Mouse (Mus musculus) retina, embryonic 14.5 days (tissue): Measurements from ENCODE around the gene Dazap1.

Experiments
- DNase-seq: peaks from one replicate; pipeline ENCODE4 v3.0.0-alpha.2; 2015; ENCODE audit warnings: low spot score

Gene Dazap1

DNA sequence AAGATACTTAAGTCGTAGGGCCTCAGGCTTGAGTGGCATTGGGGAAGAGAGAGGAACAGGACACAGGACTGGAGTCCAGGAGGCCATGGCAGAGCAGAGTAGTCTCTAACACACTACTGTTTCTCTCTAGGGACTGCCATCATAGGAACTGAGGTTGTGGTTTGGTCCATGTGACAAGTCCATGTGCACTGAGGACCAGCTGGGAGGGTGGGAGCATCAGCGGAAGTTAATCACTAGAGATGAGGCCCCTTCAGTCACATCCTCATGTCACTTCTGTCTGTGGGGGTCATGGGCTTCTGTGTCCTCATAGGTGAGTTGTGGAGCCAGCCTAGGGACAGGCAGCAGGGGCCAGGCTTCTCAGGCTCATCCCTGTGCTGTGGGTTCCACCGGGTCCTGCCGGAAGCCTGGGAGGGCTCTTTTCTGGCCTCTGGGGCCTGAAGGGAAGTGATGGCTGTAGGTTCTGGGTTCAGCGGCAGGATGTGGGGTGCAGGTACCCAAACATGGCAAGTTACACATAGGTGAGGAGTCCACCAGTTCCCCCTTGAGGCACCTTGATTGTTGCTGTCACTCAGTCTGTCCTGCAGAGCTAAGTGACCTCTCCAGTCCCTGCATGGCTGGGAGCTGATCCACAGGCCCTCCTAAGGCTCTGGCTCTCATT is 10.0 kb downstream of the Dazap1 start:
- DNase-seq = no peak

DNA sequence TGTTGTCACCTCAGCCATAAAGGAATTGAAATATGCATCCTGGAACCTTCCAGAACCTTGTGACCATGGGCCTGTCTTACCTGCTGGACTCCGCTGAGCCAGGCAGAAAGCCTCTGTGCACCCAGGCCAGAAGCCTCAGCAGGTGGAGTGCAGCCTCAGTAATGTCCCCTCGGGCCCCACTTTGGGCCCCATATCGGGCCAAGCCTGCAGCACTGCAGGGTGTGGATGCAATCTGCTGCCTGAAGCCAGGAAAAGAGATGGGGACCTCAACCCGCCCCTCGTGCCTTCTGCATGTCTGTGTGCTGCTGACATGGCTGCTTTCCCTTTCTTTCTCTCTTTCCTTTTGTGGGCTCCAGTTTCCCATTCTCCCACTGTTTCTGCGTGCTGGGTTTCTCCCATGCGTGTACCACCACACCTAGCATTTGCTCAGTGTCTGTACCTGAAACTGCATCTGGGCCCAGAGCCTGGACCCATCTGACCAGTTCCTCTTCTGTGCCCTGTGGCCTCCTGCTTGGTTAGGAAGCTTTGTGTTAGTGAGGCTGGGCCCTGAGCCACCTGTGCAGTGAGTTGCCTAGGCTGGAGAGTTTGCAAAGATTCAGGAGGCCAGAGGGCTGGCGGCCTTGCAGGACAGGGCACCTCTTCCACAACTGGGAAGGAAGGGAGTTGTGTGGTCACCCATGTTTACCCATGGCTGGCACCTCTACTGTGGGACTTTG is 10.7 kb downstream of the Dazap1 start:
- no peak for DNase-seq

DNA sequence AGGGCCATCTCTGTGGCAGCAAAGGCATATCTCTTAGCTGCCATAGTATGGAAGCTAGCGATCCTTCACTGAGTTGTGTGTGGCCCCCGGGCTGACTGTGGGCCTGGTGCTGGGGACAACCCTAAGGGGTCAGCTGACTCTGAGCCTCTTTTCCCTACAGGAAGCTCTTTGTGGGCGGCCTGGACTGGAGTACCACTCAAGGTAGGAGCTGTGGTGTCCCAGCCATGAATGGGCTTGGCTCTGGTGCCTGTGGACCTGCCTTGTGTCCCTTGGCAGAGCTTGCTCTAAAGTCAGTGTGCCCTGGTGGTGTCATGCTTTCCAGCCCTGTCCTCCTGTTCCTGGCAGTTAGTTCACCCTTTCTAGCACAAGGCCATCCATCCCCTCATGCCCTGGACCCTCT is 12.6 kb downstream of the Dazap1 start:
- DNase-seq = no peak

DNA sequence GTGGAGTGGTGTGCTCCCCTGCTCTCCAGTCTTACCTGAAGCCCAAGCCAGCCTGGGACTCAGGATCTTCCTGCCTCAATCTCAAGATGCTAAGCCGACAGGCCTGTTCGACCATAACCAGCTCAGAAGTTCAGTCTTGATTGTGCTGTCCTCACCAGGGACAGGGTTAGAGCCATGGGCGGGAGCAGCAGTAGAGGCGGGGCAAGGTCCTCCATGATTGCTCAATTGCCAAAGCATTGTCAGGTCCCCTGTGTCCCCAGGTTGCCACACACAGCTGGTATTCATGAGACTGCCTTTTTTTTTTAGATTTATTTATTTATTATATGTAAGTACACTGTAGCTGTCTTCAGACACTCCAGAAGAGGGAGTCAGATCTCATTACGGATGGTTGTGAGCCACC is 15.0 kb downstream of the Dazap1 start:
- DNase-seq = no peak

DNA sequence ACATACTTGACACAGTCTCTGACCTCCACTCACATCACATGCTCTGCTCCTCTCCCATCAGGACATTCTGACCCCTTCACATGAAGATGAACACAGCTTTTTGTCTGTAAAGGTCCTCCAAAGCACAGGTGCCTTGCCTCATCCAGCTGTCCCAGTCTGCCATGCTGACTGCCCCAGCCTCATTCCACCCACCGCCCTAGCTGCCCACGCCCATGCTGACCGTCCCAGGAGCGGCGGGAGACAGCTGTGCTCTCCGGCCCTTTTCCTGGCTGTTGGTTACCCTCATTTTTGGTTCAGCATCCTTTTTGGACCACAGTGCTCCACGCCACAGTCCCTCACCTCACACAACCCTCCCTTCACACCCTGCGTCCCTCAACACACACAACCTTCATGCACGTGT is 17.1 kb downstream of the Dazap1 start:
- DNase-seq = no peak

DNA sequence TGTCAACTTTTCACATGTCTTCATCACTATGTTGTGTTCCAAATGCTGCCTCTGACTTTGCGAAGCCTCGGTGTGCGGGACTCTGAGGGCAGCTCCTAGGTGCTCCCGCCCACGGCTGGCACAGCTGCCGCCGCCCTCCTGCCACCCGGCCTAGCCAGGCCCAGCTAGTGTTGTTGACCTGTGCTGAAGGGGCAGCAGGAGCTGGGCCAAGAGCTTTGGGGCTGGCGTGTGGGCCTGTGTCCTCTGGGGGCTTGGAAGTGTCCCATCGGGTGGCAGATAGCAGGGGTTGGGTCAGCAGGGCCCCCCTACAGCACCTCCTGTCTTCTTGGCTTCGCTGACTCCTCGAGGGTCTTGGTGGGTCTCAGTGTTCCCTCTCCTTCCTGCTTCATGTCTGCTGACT is 18.0 kb downstream of the Dazap1 start:
- no peak for DNase-seq

DNA sequence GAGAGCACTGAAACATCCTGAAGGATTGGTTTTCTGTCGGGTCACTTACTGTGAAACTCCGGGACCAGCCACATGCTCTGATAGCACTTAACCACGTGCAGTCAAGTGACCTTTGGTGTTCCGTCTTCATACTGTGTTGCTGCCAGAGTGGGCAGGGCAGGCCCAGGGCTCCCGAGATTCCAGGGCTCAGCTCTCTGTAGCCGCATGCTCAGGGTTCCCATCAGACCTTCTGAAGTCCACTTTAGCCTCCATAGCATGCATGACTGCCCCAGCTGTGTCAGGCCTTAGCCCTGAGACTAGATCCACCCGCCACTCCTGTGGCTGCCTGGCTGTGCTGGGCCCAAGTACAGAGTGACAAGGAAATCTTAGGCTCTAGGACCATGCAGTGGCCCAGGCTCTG is 20.0 kb downstream of the Dazap1 start:
- no peak for DNase-seq

DNA sequence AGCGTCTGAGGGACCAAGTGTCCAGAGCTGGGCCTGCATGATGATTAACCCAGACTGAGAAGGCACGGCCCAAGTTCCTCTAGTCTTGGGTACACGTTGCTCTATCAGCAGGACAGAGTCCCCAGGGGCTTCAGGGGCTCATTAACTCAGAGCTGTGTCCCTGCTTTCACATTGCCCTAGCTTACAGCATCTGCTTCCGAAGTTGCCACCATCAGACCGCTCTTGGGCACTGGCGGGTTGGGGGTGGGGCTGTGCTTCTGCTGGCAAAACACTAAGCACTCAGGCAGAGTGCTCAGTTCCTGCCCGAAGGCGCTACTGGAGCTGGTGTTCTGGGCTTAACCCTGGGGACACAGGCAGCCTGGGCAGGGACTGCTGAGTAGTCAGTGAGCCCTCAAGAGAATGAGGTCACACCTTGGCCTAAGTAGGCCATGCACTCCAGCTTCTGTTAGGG is 20.7 kb downstream of the Dazap1 start:
- DNase-seq = peak; percentile 65

DNA sequence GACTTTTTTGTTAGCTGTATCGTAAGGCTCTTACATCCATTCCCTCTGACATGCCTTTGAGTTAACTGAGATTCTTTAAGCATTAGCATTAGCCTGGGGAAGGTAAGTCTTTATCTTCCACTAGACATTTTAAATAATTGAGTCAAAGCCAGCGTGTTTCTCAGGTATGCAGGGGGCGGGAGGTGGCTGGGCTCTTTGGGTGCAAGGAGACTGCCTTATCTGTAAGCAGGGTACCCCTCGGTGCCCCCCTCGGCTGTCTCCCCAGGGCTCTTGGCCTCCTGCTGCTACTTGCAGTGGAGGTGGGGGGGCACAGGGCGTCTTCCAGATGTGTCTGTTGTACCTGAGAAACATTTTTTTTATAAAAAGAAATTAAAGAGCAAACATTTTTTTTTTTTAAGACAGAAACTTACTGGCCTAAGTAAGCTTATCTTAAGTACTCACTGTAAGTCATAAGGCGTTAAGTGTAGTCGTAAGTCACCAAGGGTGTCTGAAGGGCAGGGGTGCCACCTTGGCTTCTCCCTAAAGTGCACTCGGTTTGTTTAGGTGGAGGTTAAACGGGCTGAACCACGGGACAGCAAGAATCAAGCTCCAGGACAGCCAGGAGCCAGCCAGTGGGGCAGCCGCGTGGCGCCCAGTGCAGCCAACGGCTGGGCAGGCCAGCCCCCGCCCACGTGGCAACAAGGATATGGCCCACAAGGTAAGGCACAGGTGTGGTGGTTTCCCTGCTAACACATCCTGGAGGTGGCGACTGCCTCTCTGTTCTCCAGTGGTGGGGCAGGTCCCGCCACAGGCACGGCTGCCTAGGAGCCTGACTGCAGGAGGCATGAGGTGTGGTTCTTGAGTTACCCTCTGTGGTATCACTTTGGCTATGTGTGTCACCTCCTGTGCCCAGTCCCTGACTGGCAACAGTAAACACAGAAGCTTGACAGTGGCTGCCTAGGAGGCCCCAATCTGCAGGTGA is 21.5 kb downstream of the Dazap1 start:
- DNase-seq = no peak

DNA sequence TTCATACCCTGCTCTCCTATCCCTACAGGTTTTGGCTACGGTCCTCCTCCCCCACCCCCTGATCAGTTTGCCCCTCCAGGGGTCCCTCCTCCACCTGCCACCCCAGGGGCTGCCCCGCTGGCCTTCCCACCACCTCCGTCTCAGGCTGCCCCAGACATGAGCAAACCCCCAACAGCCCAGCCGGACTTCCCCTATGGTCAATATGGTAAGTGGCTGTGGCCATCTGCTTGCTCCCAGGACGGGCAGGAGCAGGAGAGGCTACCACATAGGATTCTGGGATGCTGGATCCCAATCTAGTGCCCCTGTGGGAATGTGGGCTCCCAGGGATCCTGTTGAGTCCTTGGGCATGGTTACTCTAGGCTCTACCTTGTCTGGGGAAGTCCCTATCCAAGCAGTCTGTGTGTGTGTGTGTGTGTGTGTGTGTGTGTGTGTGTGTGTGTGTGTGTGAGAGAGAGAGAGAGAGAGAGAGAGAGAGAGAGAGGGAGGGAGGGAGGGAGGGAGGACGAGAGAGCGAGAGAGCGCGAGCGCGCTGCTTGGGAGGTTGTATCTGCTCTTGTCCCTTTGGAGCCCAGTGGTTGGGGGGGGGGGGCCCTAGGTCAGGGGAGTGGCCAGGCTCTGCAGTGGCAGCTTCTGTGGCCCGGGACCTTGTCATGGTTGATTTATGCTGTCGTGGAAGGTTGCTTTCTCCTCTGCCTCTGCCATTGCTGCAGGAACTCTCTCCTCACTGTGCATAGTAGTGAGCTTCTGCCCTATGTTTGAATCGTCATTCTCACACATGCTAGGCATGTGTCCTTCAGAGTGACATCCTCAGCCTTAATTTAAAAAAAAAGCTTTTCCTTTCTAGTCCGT is 24.2 kb downstream of the Dazap1 start:
- DNase-seq = no peak

DNA sequence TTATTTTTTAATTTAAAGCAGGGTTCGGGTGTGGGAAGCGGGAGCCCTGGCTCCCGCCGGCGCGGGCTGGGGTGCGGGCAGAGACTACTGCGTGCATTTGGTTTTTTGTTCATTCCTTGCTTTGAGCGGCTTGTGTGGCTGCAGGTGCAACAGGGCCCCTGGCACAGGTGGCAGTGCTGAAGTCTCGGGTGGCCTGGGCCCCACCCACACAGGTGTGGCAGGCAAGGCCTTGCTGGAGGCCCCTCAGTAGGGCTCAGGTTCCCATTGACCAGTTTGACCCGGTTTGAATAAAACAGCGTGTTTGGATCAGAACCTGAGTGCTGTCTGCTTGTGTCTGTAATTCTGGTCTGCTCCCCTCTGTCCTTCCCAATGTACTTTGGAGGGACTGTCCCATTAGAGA is 26.8 kb downstream of the Dazap1 start:
- DNase-seq = no peak

DNA sequence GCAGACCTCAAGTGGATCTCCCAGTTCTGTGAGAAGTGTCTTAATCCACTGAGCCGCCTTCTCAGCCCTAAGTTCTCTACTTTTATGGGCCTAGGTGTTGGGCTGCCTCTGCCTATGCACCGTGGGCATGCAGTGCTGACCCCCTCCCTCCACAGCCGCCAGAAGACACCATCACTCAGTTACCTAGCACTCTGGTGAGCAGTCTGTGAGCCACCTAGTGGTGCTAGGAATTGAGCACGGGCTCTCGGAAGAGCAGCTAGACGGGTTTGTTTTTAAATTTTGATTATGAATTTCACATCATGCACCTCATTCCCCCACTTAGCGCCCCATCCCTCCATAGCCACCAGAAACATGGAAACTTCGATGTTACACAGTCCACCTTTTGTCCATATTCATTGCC is 27.4 kb downstream of the Dazap1 start:
- DNase-seq = no peak

DNA sequence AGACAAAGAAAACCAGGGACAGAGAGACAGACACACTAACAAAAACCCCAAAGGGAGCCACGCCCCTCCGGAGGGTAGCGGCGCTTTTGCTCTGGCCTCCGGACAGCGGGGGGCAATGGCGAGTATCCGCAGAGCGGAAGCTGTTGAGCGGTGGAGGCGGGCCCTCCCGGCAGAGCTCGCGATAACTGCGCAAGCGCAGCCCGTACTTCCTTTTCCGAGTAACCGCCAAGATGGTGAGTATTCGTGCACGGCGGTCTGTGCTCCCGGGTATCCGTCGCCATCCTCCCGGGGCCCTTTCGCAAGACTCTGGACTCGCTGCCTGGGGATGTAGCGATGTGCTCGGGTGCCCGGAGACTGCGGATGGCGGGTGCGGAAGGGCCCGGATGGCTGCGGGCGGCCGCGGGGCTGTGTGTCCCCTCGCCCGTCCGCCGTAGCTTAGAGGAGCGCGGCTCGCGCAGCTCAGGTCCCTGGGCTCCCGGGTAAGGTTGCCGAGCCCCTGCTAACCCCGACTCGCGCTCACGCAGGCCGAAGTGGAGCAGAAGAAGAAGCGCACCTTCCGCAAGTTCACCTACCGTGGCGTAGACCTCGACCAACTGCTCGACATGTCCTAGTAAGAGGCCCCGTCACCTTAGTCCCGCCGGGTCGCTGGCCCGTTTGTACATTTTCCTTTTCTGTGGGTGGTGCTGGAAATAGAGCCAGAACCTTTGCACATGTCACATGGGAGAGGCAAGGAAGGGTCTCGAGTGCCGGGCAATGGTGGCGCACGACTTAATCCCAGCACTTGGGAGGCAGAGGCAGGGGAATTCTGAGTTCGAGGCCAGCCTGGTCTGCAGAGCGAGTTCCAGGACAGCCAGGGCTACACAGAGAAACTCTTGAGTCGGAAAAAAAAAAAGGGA is 31.2 kb downstream of the Dazap1 start, which contains the start of gene Rps15:
Gene Rps15 (plus strand): TSS at position 203 of the 896 bp plus-strand sequence.
- peak; percentile 98 for DNase-seq

DNA sequence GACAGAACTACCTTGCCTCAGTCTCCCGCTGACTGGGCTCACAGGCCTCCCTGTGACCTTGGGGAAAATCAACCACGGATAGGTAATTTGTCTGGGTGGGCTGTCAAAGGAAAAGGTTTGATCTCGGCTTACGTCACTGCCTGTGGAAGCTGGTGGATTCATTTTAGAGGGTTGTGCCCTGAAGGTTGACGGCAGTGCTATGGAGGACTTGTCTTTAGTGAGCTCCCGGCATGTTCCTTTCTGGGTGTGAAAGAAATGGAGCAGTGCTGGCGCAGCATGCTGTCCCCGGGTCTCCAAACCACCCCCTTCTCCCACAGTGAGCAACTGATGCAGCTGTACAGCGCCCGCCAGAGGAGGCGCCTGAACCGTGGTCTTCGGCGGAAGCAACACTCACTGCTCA is 32.0 kb downstream of the Dazap1 start:
- DNase-seq = no peak

DNA sequence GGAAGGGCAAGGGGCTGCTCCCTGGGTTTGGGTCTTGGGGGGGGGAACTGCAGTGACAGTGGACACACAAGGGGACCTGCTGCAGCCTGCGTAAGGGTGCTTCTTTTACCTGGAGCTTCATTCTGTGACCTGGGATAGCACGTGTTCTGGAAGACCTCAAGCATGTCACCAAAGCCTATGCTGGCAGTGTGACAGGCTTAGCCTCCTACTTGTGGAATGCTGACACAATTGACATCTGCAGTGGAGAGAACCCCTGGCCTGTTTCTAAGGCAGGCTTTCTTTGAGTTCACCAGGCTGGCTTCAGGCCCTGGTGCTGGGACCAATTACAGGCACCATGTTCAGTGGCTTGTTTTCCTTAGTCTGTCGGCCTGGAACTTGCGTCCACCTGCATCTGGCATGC is 33.0 kb downstream of the Dazap1 start:
- DNase-seq = no peak

DNA sequence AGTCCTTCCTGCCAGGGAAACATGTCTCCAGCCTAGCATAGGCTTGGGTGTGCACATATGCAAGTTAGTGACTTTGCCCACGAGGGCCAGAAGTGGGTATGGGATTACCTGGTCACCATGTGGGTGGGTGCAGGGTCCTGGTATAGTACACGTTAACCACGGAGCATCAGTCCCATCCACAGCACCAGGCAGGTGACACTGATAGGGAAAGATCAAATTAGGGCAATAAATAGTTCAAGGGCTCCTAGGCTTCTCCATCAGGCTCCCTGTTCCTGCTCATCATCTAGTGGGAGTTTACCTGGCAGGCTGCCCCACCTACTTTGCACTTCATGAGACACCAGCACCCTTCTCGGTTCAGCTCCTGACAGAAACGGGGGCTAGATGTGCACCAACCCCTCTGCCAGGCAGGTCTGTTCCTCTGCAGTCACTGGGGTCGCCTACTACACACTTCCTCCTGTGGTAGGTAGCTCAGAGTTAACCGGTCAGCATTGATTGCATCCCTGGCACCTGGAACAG is 33.6 kb downstream of the Dazap1 start:
- DNase-seq = no peak

DNA sequence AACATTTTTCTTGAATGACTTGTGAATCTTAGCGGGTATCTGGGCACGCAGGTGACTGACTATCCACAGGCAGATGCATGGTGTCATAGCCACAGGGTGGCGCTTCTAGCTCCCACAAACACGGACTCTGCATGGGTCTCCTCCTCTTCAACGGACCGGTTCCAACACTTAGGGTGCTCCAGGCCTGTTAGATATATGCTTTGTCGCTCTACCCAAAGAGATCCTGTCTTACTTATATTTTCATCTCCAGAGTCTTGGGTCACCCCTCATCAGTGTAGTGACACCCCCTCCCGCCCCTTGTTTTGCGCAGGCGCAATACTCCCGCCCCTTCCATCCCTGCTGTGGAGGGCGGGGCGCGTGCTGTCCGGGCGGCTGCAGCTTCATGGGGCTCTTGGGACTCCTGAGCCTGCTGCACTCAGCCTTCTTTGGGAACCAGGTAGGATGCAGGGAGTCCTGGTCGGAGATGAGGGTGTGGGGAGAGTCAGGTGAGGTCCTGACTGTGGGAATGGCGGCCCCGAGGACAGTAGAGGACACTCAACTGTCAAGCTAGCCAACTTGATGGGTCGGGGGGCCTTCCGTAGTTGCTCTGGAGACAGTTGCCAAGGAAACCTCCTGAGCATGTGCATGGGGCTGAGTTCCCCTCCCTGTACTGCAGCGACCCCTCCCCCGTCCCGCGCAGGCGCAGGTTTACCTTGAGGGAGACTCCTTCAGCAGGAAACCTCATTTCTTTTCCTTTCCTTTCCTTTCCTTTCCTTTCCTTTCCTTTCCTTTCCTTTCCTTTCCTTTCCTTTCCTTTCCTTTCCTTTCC is 34.5 kb downstream of the Dazap1 start, which contains the start of gene Apc2:
Gene Apc2 (plus strand): TSS at position 360 of the 808 bp plus-strand sequence.
- DNase-seq = peak; percentile 83

DNA sequence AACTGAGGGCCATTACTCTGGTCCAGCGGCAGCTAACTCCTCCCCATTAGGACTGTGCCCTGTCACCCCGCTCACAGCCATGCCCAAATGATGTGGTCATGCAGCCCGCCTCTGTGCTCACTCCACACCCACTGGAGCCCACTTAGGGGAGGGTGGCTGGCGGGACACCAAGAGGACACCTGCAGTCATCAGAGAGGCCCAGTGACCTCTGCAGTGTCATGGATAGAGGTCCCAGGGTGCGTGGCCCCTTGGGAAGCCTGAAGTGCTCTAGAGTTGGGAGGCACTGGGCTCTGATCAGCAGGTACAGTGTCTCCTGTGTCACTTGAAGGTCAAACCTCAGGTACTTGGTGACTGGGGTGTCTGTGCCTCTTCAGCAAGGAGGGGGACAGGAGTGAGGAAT is 35.5 kb downstream of the Dazap1 start:
- no peak for DNase-seq

DNA sequence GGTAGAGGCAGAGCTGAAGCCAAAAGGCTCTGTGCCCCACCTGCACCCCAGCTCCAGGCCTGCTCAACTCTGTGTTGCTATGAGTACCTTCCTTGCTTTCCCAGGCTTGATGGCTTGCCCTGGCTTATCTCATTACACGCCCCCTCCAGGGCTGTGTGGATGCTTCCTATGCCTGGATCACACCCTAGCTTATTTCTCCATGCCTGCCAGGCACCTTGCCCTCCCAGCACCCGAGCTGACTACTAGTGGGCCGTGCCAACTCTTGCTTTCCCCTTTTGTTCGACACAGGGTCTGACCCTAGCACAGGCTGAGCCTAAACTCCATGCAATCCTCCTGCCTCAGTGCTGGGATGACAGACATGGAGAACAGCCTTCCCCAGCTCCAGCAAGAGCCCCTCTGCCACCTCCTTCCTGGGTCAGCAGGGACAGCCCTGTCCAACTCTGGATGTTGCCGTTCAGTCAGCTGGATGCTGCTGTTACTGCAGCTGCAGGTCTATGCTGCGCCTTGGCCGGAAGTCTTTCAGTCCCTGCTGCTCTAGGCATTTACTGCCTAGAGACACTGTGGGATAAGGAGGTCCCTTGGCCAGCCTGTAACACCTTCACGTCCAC is 36.3 kb downstream of the Dazap1 start:
- DNase-seq = no peak
